Mouse (Mus musculus) gastrocnemius, postnatal 36 days (tissue): ENCODE data around the gene Aldh8a1. TPM values are rescaled to one million over a fixed set of nuclear protein-coding genes. Genes with fewer than 3 reads are reported as not detected.
"Not testable (repeated sequence)": the region's sequence is repeated elsewhere in the genome, so short reads cannot be mapped to it uniquely, and the experiment has no call there.

Experiments
- DNase-seq, 2 experiments: peaks; one replicate each; pipeline ENCODE4 v3.0.0; 2022
- intact Hi-C: fragments of 180-260 bp; cut with DNase I; formaldehyde crosslinking; loops from one replicate; pipeline ENCODE4 v1.15.1; 2025
- total RNA-seq, 2 experiments: library from RNA; stranded (reverse); gene quantifications; 2 replicates each; pipeline ENCODE4 v1.2.3; 2021

Gene Aldh8a1
- total RNA-seq, 2 experiments from 2014 or later = not detected

- intact Hi-C loops = no loop called here
- DNase-seq = no peak
These were observed 11.2 kb upstream of the Aldh8a1 start for GRCm38 (mm10) chr10:21365897-21366296.

GRCm38 (mm10) chr10:21366471-21366870 is 10.6 kb upstream of the Aldh8a1 start:
- no peak for DNase-seq
- intact Hi-C loops = no loop called here

GRCm38 (mm10) chr10:21367481-21367880 is 9.6 kb upstream of the Aldh8a1 start:
- intact Hi-C loops = no loop called here

GRCm38 (mm10) chr10:21369586-21369985 is 7.5 kb upstream of the Aldh8a1 start:
- intact Hi-C loops = no loop called here
- DNase-seq = no peak

More at GRCm38 (mm10) chr10:21367481-21367880, 9.6 kb upstream of the Aldh8a1 start:
- no peak for DNase-seq

GRCm38 (mm10) chr10:21372271-21372670 is 4.8 kb upstream of the Aldh8a1 start:
- DNase-seq = no peak
- intact Hi-C loops = no loop called here

- no peak for DNase-seq
- intact Hi-C loops = no loop called here
These were observed 1.3 kb downstream of the Aldh8a1 start for GRCm38 (mm10) chr10:21378196-21378944.

GRCm38 (mm10) chr10:21382914-21383313 is 5.8 kb downstream of the Aldh8a1 start:
- no peak for DNase-seq
- intact Hi-C loops = loop anchor here (5.0 to 10.0 kb wide), 2 partner anchors 79 to 212 kb away; partner anchors contain the start of gene 1700020N01Rik

GRCm38 (mm10) chr10:21385111-21385663 is 8.1 kb downstream of the Aldh8a1 start:
- DNase-seq = no peak
- intact Hi-C loops = loop anchor here (2.0 to 10.0 kb wide), 2 partner anchors 210 to 626 kb away; partner anchors contain the start of gene 1700020N01Rik

- intact Hi-C loops = loop anchor here (10.0 kb wide), 1 partner anchor 206 kb away; the partner anchor contains the start of gene 1700020N01Rik
- no peak for DNase-seq
These were observed 12.0 kb downstream of the Aldh8a1 start for GRCm38 (mm10) chr10:21389075-21389474.

- intact Hi-C loops = no loop called here
- no peak for DNase-seq
These were observed 13.3 kb downstream of the Aldh8a1 start for GRCm38 (mm10) chr10:21390440-21390839.

GRCm38 (mm10) chr10:21391286-21391685 is 14.2 kb downstream of the Aldh8a1 start:
- intact Hi-C loops = no loop called here

GRCm38 (mm10) chr10:21393390-21393789 is 16.3 kb downstream of the Aldh8a1 start:
- no peak for DNase-seq
- intact Hi-C loops = no loop called here

More at GRCm38 (mm10) chr10:21391286-21391685, 14.2 kb downstream of the Aldh8a1 start:
- no peak for DNase-seq

GRCm38 (mm10) chr10:21395426-21396139 is 18.5 kb downstream of the Aldh8a1 start:
- DNase-seq = no peak
- intact Hi-C loops = no loop called here

- DNase-seq, intact Hi-C loops: not testable (repeated sequence)
These were observed 21.9 kb downstream of the Aldh8a1 start for GRCm38 (mm10) chr10:21398873-21399425.

GRCm38 (mm10) chr10:21399622-21400021 is 22.5 kb downstream of the Aldh8a1 start:
- intact Hi-C loops = no loop called here
- DNase-seq = no peak

- no peak for DNase-seq
- intact Hi-C loops = no loop called here
These were observed 22.9 kb downstream of the Aldh8a1 start for GRCm38 (mm10) chr10:21400031-21400430.

- intact Hi-C loops = no loop called here
- no peak for DNase-seq
These were observed 23.4 kb downstream of the Aldh8a1 start for GRCm38 (mm10) chr10:21400453-21400852.

GRCm38 (mm10) chr10:21401259-21401658 is 24.2 kb downstream of the Aldh8a1 start:
- peak in 1 of 2 experiments; percentile 17 for DNase-seq
- intact Hi-C loops = no loop called here

GRCm38 (mm10) chr10:21404822-21405221 is 27.7 kb downstream of the Aldh8a1 start:
- DNase-seq = no peak
- intact Hi-C loops = no loop called here

GRCm38 (mm10) chr10:21405707-21406534 is 28.8 kb downstream of the Aldh8a1 start:
- DNase-seq = no peak
- intact Hi-C loops = no loop called here
